Mouse (Mus musculus) stomach, postnatal 0 days (tissue): ENCODE measurements around the gene Sapcd2. TPM values are rescaled to one million over a fixed set of nuclear protein-coding genes. Genes with fewer than 3 reads are reported as not detected.
A peak's percentile ranks its signal among the peaks of the same experiment; 100 is the strongest.

Source experiments
- ATAC-seq: fragments of 200-750 bp; cut with Nextera tagmentation; 2 replicates; pipeline ENCODE4 v1.8.0; 2017; ENCODE audit not compliant: low FRiP score, low TSS enrichment
- DNase-seq: peaks from one replicate; pipeline ENCODE4 v3.0.0-alpha.2; 2016; ENCODE audit warnings: low spot score
- H3K27ac ChIP-seq: fragments of 300-500 bp; sonication (generic); replicated peaks from 2 replicates; pipeline ENCODE4 v1.5.1; 2014; ENCODE audit warnings: mild to moderate bottlenecking, control low read depth
- H3K27me3 ChIP-seq: fragments of 300-500 bp; sonication (generic); 2 replicates; pipeline ENCODE4 v1.6.1; 2014; ENCODE audit warnings: low read length; ENCODE audit not compliant: control insufficient read depth, insufficient read depth
- H3K36me3 ChIP-seq: fragments of 300-500 bp; sonication (generic); 2 replicates; pipeline ENCODE4 v1.6.1; 2014; ENCODE audit warnings: low read length, mixed read lengths; ENCODE audit not compliant: control insufficient read depth, insufficient read depth
- H3K4me1 ChIP-seq: fragments of 300-500 bp; sonication (generic); replicated peaks from 2 replicates; pipeline ENCODE4 v1.6.1; 2014; ENCODE audit warnings: antibody characterized with exemption; ENCODE audit not compliant: control insufficient read depth, insufficient read depth
- H3K4me2 ChIP-seq: fragments of 300-500 bp; sonication (generic); replicated peaks from 2 replicates; pipeline ENCODE4 v1.6.1; 2014; ENCODE audit warnings: low read depth, mild to moderate bottlenecking, control low read depth, moderate library complexity
- H3K4me3 ChIP-seq: fragments of 300-500 bp; sonication (generic); 2 replicates; pipeline ENCODE4 v1.5.1; 2014; ENCODE audit warnings: low read depth, low read length, control low read depth
- H3K9ac ChIP-seq: fragments of 300-500 bp; sonication (generic); 2 replicates; pipeline ENCODE4 v1.6.1; 2014; ENCODE audit warnings: mild to moderate bottlenecking, low read length, control low read depth, mixed read lengths
- H3K9me3 ChIP-seq: fragments of 300-500 bp; sonication (generic); 2 replicates; pipeline ENCODE4 v1.6.1; 2016; ENCODE audit warnings: low read length; ENCODE audit not compliant: control insufficient read depth
- CTCF ChIP-seq: IDR thresholded peaks from 2 replicates; pipeline ENCODE4 v1.5.1; 2016; ENCODE audit warnings: antibody characterized with exemption, low read depth, mild to moderate bottlenecking, moderate library complexity
- EP300 ChIP-seq: optimal IDR thresholded peaks from 2 replicates; pipeline ENCODE3; 2016; ENCODE audit warnings: antibody characterized with exemption
- WGBS: fragments of 180-500 bp; shearing (Covaris S2); extraction: QIAGEN DNeasy Blood & Tissue Kit; methylation state at CpG from one replicate; pipeline ENCODE4 v1.1.7; 2014; 5-methylcytosine and 5-hydroxymethylcytosine counted together
- polyA plus RNA-seq: library from polyadenylated mRNA; unstranded; fragments of >200 nt; fragmentation: Nextera tagmentation; extraction: Ambion mirVana; gene quantifications from 2 replicates; pipeline ENCODE4 v1.2.1, GENCODE M21; 2015

Gene Sapcd2
- polyA plus RNA-seq, 1 experiment from 2014 or later: 16.6 TPM

DNA sequence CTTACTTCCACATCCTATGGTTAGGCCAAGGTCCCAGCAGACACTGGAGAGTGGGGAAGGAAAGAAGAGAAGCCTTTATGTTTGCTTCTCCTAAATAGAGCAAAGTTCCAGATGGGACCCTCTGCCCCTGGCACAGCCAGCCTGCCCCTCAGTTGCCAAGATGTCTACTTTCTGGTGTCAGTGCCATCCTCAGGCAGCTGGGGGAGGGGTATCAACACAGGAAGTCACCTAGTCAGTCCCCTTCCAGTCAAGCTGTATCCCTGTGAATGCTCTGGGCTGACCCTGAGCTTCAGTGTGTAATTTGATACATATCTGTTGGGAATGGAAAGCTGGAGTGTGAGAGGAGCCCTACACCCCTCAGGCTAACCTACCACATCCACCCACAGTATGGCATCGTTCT lies 24.9 kb downstream of the Sapcd2 start:
- Histone ChIP-seq H3K4me2 (peak overlapping the region; percentile 89; the same call in 1 of the 2 replicates), H3K9ac (no peak overlapping the region), H3K27me3 (no peaks in the 10 kb centered on the region), H3K36me3 (no peaks in the 10 kb centered on the region), H3K4me3 (no peak overlapping the region), H3K9me3 (no peaks in the 10 kb centered on the region), H3K27ac (no peak overlapping the region), H3K4me1 (peaks cover 10% of the 10 kb centered on the region)
- 53% methylated on average over 1 of the region's 1 CpGs for WGBS
- TF ChIP-seq EP300 (no peak), CTCF (no peak)
- ATAC-seq (no peak), DNase-seq (no peak)

GRCm38 (mm10) chr2:25398065-25398464 lies 25.9 kb downstream of the Sapcd2 start:
- Histone ChIP-seq H3K4me2 (no peak overlapping the region), H3K27ac (no peak overlapping the region), H3K4me3 (no peak overlapping the region), H3K9ac (no peak overlapping the region), H3K9me3 (no peaks in the 10 kb centered on the region), H3K27me3 (no peaks in the 10 kb centered on the region), H3K36me3 (no peaks in the 10 kb centered on the region), H3K4me1 (peaks cover 10% of the 10 kb centered on the region)
- TF ChIP-seq EP300 (no peak), CTCF (no peak)
- ATAC-seq (no peak), DNase-seq (no peak)
- WGBS: 92% methylated on average over 7 of the region's 7 CpGs

- H3K27ac ChIP-seq: no peak within 1 kb of the TSS
- no peak for TF ChIP-seq EP300
- no peak for TF ChIP-seq CTCF
- H3K36me3 ChIP-seq: no peaks in the 10 kb centered on the region
- H3K27me3 ChIP-seq: no peaks in the 10 kb centered on the region
- H3K4me3 ChIP-seq: no peak within 1 kb of the TSS
- H3K9me3 ChIP-seq: no peaks in the 10 kb centered on the region
- 72% methylated on average over 8 of the region's 8 CpGs for WGBS
- H3K4me2 ChIP-seq: no peak within 1 kb of the TSS
- no peak within 1 kb of the TSS for H3K9ac ChIP-seq
- ATAC-seq: no peak
- no peak for DNase-seq
- H3K4me1 ChIP-seq: peaks cover 10% of the 10 kb centered on the region
Measured at GRCm38 (mm10) chr2:25399051-25399450, 26.9 kb downstream of the Sapcd2 start, which contains the start of gene Npdc1. Gene Npdc1, plus strand, starts transcription at chr2:25399351.

DNA sequence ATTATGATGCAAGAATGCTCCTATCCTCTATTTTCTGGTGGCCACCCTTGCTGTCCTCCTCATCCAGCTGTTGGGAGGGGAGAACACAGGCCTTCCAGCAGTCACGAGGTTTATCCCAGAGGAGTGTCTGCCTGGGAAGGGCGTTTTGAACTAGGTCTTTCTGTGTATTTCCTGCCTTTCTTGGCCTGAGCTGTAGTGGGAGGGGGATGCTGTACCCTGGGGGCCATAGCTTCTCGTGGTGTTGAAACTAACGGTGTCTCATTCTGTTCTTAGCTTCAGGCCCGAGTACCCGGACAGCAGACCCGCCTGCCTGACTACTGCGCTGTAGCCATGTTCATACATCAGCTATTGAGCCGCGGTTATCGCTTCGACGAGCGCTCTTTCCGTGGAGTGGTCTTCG lies 28.2 kb downstream of the Sapcd2 start:
- DNase-seq (no peak), ATAC-seq (no peak)
- H3K36me3 ChIP-seq: no peaks in the 10 kb centered on the region
- 22% methylated on average over 16 of the region's 16 CpGs for WGBS
- H3K27me3 ChIP-seq: no peaks in the 10 kb centered on the region
- TF ChIP-seq CTCF: no peak
- TF ChIP-seq EP300: no peak
- no peaks in the 10 kb centered on the region for H3K9me3 ChIP-seq
- H3K27ac ChIP-seq: no peak overlapping the region
- peak overlapping the region; percentile 42 for H3K4me2 ChIP-seq
- H3K4me1 ChIP-seq: peaks cover 2% of the 10 kb centered on the region
- no peak overlapping the region for H3K9ac ChIP-seq
- no peak overlapping the region for H3K4me3 ChIP-seq

DNA sequence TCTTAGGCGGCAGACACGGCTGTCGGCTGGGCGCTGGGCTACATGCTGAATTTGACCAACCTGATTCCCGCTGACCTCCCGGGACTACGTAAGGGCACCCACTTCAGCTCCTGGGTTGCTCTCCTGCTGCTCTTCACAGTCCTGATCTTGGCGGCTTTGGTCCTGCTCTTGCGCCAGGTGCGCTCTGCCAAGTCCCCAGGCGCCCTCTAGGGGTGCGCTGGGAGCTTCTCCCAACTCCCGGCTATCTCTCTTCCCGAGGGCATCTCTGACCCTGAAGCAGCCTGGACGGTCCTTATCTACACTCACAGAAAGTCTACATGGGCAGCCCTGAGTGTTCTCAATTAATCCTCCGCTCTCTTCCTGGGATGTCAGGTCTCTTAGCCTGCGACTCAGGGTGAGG lies 28.6 kb downstream of the Sapcd2 start:
- Histone ChIP-seq H3K4me1 (peaks cover 2% of the 10 kb centered on the region), H3K9ac (no peak overlapping the region), H3K27me3 (no peaks in the 10 kb centered on the region), H3K9me3 (no peaks in the 10 kb centered on the region), H3K4me2 (peak overlapping the region; percentile 42), H3K36me3 (no peaks in the 10 kb centered on the region), H3K4me3 (no peak overlapping the region), H3K27ac (no peak overlapping the region)
- TF ChIP-seq EP300 (no peak), CTCF (peak; percentile 79)
- ATAC-seq (0 out of 2 replicates have a peak, but pooled peaks have one; percentile 22), DNase-seq (peak; percentile 71)
- 5% methylated on average over 17 of the region's 17 CpGs for WGBS

GRCm38 (mm10) chr2:25402377-25402971 lies 30.4 kb downstream of the Sapcd2 start:
- peak; percentile 36 for ATAC-seq

More at GRCm38 (mm10) chr2:25402377-25402971, 30.4 kb downstream of the Sapcd2 start:
- Histone ChIP-seq H3K9ac (peak overlapping the region; percentile 64; the same call in 1 of the 2 replicates), H3K4me3 (peak overlapping the region; percentile 60), H3K9me3 (no peaks in the 10 kb centered on the region), H3K27me3 (no peaks in the 10 kb centered on the region), H3K4me2 (peak overlapping the region; percentile 77), H3K36me3 (no peaks in the 10 kb centered on the region), H3K27ac (no peak overlapping the region; the same call in 1 of the 2 replicates), H3K4me1 (no peaks in the 10 kb centered on the region; the same call in 1 of the 2 replicates)
- TF ChIP-seq CTCF (peak; percentile 85), EP300 (no peak)
- WGBS: 3% methylated on average over 13 of the region's 13 CpGs
- DNase-seq: peak; percentile 93
